Mouse (Mus musculus) adrenal gland, postnatal 4 days (tissue): ENCODE data around the gene F830045P16Rik. TPM values are rescaled to one million over a fixed set of nuclear protein-coding genes. Genes with fewer than 3 reads are reported as not detected.

Source experiments
- DNase-seq, 2 experiments: peaks; one replicate each; pipeline ENCODE4 v3.0.0; 2021 to 2022; ENCODE audit warnings: low spot score in 2 of 2, mixed read lengths in 2 of 2
- long read RNA-seq, 2 experiments: library from polyadenylated mRNA; stranded (forward); transcript quantifications; one replicate each; pipeline ENCODE4 v2.0.0; 2021
- total RNA-seq, 2 experiments: library from RNA; stranded (reverse); gene quantifications; 2 replicates each; pipeline ENCODE4 v1.2.3; 2021

The F830045P16Rik gene
- total RNA-seq: not detected
- long read RNA-seq, experiment 1: 0 reads
- long read RNA-seq, experiment 2: 0 reads

DNA sequence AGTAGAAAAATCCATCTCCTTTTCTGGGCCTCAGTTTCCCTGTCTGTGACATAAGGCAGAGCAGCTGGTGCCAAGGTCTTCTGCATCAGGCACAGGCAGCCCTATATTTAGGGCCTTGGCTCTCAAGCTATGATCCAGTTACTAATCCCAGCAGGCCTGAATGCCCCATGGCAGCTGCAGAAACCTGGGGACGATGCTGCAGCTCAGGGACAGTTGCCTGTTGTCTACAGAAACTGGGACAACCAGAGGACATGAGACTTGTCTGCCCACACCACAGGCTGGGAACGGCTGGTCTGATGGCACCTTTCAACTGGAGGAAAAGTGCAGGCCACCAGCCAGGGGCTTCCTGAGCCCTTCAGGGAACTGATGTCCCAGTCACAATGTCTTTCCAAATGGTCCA is at the start of gene F830045P16Rik:
Gene F830045P16Rik (minus strand): TSS at position 226 of the 400 bp plus-strand sequence.
- no peak for DNase-seq

DNA sequence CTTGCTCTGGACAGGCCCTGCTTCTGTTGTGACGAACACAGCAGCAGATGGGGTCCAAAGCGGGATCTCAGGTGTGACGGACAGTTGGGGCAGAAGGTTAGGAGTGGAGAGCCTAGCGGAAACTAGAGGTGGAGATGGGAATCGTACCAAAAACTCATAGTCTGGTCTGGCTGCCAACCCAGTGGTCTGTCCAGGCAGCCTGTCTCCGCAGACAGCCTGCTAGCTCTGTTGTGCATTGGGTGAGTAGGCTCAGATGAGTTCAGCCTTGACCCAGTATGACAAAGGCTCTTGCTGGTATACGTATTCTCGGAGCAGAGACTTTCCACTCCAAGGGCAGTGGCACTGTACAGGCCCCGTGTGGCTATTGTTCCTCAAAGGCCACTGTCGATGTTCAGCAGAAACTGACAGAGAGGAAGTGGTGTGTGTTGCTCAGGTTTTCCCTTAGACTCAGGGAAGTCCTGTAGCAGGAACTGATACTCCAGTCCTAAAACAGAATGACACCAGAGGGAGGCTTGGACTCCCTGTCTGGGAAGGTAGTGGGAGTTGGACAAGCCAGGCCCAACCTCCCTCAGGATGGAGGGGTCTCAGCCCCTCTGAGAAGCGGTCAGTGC is 49.6 kb upstream of the F830045P16Rik start:
- DNase-seq: no peak

DNA sequence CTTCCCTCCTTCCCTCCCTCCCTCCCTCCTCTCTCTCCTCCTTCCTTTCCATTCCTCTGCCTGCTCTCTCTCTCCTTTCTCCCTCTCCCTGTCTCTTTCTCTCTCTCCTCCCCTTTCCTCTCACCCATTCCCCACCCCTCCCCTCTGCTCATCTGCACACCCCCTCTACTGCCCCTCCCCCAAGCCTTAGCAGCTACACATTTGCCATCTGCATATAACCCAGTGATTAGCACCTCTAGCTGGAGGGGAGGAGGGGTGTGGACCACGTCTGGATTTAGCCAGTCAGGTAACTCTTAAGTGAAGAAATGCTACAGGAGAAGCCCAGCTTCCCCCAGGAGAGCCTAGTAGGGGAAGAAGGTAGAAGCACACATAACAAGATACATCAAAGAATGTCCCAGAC is 48.5 kb upstream of the F830045P16Rik start:
- no peak for DNase-seq

DNA sequence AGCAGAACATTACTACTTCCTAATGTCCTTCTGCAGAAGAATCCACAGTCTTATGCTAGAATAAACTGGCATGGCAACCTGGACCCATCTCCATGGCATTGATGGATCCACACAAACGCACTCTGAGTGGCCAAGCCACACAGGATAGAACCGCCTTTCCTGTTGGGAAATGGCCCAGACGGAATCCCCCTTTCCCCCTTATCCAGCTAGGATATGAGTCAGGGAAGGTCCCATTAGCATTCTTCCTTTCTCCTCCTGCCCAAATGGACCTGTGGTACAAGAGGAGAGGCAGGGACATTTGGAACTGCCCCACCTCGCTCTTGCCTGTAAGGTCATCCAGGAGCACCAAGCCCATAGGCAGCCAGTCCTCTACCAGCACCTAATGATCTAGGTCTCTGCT is 45.9 kb upstream of the F830045P16Rik start:
- no peak for DNase-seq

DNA sequence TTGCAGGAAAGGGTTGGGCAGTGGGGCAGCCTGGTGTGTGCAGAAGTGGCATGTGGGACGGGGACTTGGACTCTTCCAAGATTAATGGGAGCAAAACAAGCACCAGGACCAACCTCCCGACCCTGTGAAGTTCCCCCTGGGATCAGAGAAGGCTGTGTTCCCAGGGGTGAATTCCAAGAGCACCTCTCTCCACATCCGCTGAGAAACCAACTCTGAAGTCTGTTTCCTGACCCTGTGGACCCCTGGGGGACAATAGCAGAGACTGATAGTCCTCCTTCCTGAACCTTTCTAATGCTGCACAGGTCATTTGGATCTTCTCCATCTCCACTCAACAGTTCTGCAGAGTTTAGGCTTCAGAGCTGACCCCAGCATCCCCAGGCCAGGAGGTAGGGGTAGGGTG is 45.4 kb upstream of the F830045P16Rik start:
- DNase-seq: no peak

DNA sequence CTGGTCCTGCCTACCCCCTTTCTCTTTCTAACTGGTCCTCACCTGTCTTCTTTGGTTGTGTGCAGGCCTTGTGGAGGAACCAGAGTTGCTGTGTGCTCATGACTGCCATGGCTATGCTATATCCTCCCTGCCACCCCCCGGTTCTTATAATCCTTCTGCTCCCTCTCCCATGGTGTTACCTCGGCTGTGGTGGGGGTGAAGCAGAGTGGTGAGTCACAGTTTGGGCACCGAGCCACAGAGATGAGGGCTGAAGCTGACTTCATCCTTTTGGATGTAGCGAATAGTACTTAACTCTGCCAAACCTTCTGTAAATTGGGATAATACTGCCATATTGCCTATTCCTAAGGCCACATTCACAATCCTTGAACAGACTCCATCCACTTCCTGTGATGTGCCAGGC is 44.3 kb upstream of the F830045P16Rik start:
- DNase-seq: no peak

DNA sequence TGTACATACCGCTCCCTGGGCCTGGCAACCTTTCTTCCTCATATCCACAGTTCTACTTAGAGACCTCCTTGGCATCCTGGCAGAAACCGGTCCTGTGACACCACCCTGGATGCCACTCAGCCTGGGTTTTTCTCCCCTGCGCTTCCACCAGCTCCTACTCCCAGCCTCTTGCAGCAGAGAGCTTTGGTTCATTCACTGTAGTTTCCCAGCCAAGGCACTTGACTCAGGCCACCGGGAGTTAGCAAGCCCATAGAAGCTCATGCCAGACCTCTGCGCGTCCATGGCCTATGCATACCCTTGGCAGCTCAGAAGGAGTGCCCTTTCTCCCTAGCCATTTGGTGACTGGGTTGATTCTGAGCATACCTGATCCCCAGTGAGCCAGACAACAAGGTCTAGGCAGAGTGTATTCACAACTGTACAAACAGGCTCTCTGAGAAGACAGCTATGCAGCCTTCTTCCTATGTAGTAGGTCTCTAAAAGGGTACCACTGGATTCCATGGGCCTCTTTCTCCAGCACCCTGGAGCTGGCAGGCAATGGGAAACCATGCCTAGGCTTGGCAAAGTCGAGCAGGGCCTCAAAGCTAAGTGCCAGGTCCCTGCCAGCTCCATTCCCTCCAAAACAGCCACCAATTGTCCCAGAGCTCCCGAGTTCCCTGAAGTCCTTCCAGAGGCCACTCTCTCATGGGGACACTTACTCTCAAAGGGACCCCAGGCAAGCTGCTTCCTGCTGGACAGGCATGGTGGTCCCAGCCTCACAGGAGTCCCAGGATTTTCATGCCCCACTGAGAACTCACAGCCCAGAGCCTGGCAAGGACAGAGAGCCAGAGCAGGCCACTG is 40.4 kb upstream of the F830045P16Rik start:
- no peak for DNase-seq

DNA sequence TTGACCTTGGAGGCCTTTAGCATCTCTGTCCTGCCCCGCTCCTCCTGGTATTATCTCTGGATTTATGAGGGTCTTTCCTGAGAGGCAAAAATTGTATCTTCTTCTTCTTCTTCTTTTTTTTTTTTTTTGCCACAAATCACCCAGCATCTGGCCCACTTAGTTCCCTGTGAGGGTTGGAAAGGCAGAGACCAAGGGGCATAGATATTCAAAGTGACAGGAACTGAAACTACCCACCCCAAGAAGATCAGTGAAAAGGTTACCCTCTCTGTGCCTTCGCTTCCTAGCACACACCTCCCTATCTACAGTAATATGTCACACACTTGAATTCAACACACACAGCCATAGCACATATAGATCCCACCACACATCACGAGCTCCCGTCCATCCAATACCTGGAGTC is 38.7 kb upstream of the F830045P16Rik start:
- no peak for DNase-seq

DNA sequence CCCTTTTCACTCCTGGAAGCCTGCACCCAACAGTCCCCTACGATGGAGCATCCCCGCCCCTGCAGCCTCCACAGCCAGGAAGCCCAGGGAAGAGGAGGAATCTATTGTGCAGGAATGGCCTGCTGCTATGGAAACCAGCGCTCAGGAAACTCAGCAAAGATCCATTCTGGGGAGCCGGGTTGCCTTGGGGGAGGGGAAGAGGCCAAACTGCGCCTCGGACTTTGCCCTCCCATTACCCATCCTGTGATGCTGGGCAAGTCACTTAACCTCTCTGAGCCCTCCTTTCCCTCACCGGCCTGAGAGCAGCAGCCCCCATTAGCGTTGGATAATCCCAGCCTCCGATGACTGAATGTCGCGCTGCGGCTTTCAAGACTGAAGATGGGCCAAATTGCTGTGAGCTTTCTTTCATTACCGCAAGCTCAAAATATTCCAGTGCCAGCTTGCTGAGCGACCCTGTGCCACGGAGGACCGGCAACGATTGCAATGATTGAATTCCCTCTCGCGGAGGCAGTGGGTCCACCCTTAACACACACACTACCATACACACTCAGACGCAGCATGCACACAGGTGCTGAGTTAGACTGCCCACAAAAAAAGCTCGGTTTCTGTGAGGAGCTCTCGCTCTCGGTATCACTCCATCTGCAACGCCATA is 38.1 kb upstream of the F830045P16Rik start:
- no peak for DNase-seq

DNA sequence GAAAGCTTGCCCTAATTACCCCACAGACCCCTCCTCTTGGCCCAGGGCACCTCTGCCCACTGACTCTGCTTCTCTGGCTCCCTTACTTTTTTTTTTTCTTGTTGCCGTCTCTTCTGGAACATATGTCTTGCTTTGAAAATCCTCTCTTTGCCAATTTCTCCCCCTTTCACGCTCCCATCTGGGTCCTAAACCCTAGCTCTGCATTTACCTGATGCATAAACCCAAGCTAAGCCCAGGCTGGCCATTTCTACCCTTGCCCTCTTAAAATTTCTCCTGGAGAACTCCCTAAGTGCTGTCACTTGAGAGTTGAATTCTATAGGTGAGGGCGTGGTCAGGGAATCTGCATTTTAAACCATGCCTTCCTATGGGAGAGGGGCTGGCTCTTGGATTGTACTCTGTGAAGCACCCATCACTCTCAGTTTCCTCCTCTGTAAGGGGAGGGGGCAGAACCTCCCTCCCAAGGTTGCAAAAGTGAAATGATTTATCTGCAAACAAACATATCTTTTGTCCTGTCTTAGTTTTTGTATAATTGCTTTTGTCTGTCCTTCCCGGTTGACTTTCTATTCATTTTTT is 37.4 kb upstream of the F830045P16Rik start:
- DNase-seq: no peak

DNA sequence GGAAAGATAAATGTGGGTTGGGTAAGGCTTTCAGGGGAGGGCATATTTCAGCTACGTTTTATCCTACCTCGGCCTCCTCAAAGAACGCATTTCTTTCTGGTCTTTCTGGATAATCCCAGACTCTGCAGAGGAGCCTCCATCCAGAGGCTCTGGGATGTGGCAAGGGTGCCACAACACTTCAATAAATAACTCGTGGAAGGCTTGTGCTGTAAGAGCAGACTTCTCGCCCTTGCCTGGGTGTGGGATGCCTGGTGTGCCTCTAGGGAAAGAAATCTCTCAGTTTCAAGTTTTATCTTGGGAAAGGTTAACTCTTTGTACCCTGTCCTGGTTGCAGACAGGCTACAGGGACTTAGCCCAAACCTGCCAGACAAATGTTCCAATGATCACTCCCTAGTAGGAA is 33.2 kb upstream of the F830045P16Rik start:
- DNase-seq: no peak

DNA sequence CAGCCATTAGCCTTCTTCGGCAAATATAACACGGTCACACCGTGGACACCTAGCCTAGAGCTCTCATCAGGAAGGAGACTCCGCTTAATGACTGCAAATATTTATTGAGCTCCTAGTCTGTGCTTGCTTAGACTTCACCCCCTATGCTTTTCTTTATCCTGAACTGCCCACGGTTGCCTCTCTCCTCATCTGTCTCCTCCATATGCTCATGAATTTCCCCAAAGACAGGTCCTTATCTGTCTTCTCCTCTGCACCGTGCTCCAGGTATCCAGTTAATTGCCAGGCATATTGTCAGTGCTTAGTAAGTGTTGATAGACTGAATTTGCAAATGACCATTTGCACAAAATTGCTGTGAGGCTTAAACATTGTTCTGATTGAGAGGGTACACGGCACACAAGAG is 32.7 kb upstream of the F830045P16Rik start:
- DNase-seq: no peak

DNA sequence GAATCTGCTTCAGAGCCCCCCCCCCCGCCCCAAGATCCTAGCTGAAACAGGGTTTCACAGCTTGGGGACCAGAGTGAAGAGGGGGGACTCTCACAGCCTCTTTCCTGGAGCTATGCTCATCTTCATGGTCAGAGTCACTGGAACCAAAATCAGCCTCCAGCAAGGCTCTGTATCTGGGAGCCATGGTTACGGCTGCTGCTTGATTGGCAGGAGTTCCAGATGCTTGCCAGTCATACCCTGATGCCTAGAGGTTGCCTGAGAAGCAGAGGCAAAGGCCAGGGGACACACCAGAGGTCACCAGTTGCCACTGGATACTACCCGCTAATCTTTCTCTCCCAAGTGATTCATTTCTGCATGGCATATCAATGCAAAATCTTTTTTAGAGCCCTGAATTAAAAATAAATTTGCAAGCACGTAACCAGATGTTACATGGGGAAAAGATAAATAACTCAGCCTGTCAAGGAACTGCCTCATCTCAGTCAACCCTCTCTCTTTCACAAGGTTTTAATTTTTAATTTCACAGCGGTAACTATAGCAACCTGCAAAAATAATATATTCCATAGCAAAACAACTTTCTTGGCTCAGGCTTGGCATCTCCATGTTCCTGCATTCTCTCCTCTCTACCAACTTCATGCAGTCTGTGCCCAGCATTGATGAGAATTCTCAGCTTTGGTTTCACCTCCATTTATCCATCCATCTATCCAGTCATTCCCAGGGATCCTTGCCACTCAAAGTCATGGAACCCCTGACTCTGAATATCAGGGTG is 27.7 kb upstream of the F830045P16Rik start:
- DNase-seq: no peak

DNA sequence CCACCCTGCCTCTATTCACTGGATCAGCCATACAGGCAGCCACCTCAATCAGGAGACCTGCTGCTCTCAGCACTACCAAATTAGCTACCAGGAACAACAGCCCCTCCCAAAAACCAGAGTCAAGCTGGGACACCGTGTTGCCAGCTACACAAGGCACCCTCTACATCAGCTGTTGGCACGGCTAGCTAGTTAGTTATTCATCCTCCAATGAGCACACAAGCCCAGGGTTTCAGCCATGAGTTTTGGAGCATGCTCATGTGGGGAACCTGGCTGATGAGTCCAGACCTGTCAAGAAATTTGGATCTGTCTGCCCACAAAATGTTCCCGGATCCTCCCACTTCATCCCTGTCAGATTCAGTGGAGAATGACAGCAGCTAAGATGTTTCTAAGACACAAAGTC is 25.4 kb upstream of the F830045P16Rik start:
- no peak for DNase-seq

DNA sequence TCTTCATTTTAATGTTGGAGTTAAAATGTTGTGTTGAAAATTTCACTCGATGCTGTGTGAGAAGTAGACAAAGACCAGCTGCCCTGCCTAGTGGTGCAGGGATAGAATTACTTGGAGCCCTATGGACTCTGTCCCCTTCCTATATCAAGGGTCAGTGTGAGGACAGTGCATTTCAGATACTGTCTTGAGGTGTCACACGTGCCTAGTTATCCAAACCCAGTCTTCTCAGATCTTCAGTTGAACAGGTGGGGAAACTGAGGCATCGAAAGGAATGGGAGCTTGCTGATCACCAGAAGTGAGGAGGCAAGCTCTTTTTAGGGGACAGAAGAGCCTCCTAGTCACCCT is 22.4 kb upstream of the F830045P16Rik start:
- no peak for DNase-seq

DNA sequence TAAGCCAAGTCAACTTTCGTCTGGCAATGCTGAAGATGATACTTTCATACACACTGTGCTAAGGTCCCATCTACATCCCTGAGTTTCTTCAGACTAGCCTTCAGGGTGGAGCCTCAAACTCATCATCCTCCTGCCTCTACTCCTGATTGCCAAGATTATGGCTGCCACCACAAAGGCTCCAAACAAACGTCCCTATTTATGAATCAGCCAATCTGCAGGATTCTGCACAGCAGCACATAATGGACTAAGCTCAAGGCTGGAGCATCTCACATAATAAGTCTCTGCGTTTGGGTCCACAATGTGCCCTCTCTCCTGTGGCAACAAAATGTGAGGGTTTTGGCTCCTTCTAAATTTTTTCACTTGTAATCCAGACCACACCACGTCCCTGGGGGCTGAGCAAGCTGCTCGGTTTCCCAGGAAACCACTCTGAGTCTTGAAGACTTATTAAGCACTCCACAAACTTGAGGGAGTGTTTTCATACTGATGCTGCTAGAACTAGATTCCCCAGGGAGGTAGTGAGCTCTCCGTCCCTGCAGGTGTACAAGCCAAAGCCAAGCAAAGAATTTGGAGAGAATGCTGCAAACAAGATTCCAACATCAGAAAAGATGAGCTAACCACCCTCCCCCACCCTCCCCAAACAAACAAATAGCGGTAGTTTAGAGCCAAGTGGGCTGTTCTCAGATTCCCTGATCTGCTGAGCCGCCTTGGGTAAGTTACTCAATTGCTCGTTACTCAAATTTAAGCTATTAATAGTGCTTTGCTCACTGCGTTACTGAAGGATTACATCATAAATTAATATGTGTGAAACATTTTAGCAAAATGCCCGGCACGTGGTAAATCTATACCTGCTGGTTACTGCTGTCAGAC is 21.8 kb upstream of the F830045P16Rik start:
- no peak for DNase-seq

DNA sequence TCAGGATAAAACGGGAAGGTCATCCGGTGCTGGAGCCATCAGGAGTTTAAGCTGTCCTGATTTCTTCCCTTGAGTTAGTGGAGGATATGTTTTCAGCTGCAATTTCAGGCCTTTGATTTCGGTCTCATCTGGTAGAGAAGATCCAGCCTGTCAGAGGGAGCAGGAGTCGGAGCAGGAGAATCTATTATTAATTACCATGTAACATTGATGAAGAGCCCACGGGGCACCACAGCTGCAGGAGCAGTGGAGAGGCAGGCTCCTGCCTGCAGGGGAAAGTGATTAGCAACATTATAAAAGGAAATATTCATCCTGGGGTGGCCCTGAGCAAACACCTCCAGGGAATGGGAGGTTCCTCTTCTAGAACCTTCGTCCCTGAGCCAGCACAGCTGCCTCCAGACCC is 19.7 kb upstream of the F830045P16Rik start:
- no peak for DNase-seq

DNA sequence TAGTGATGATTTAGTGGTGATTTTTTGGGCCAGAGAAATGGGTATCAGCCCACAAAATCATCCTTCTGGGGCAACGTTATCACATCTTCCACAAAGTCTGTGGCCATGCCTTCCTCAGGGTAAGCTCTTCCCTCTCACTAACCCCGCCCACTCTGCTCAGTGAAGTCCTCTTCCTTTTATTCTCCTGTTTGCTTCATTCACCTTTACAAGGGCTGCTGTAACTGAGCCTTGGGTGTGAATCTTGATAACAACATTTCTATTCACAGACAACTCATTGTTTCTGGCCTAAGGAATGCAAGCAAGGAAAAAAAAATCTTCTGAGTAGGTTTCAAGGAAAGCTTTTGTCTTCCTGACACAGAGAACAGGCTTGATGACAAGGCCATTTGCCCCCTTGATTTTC is 14.4 kb upstream of the F830045P16Rik start:
- no peak for DNase-seq

DNA sequence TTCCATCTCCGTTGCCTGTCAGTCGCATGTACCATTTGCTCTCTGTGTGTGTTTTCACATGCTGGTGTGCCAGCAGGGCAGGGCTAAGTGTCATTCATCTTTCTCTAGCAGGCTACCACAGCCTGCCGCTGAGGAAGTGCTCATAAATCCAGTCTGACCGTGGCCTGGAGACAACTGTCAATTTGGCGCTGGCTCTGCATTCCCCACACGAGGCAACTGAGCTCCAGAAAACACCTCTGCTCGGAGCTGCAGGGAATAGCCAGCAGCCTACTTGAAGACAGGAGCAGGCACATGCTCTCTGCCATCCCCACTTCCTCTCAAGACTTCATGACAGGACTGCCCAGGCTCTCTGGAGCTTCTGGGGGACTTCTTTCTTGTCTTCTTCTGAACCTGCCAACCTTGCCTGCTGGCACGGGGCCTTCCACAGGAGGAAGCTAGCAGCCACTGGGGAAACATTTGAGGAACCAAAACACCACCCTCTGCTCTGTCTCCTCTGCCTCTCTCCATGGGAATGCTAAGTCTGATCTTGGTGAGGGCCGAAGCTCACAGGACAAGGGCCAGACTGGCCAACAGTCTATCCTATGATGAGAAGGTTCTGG is 13.2 kb upstream of the F830045P16Rik start:
- DNase-seq: no peak

DNA sequence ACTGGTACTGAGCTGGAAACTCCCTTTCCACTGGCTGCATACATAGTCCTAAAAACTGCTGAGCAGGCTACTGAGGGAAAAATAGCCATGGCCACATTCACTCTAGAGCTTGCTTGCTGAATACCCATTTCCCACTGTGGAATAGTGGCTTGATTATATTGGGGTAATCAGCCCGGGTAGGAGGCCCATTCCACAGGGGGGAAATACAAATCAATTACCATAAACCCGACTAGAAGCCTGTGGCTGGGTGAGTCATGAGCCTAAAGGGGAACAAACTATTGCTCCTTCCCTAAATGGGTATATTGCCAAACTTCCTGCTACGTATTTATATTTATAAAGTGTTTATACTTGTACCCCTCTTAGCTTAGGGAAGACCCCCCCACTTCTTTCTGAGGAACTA is 10.4 kb upstream of the F830045P16Rik start:
- DNase-seq: no peak
